Mouse (Mus musculus) spleen, postnatal 10 days (tissue): ENCODE data around the gene Aldh2.
"Not testable (repeated sequence)": the region's sequence is repeated elsewhere in the genome, so short reads cannot be mapped to it uniquely, and the experiment has no call there.

ENCODE experiments used
- DNase-seq, 2 experiments: peaks; one replicate each; pipeline ENCODE4 v3.0.0; 2021 to 2022; ENCODE audit warnings: low spot score in 2 of 2

Aldh2 gene

GRCm38 (mm10) chr5:121593451-121594401 lies at the start of gene Aldh2:
Gene Aldh2 (minus strand): TSS chr5:121593824.
- DNase-seq = peak; percentile 74 to 89

- no peak for DNase-seq
Measured at GRCm38 (mm10) chr5:121639601-121640000, 46.0 kb upstream of the Aldh2 start.

- no peak for DNase-seq
Measured at GRCm38 (mm10) chr5:121637296-121637695, 43.7 kb upstream of the Aldh2 start.

GRCm38 (mm10) chr5:121634668-121635067 lies 41.0 kb upstream of the Aldh2 start:
- no peak for DNase-seq

- DNase-seq = no peak
Measured at GRCm38 (mm10) chr5:121632804-121633203, 39.2 kb upstream of the Aldh2 start.

- peak in 1 of 2 experiments; percentile 58 for DNase-seq
Measured at GRCm38 (mm10) chr5:121631106-121631647, 37.6 kb upstream of the Aldh2 start.

- peak; percentile 77 to 89 for DNase-seq
Measured at GRCm38 (mm10) chr5:121627871-121628270, 34.2 kb upstream of the Aldh2 start.

GRCm38 (mm10) chr5:121623241-121623640 lies 29.6 kb upstream of the Aldh2 start:
- DNase-seq = no peak

GRCm38 (mm10) chr5:121621102-121621501 lies 27.5 kb upstream of the Aldh2 start:
- no peak for DNase-seq

GRCm38 (mm10) chr5:121618592-121619513 lies 25.2 kb upstream of the Aldh2 start, which contains the start of gene Acad12:
Gene Acad12 (minus strand): TSS chr5:121618938.
- peak; percentile 76 to 84 for DNase-seq

GRCm38 (mm10) chr5:121614921-121615320 lies 21.3 kb upstream of the Aldh2 start:
- not testable (repeated sequence) for DNase-seq

- DNase-seq = no peak
Measured at GRCm38 (mm10) chr5:121612036-121612435, 18.4 kb upstream of the Aldh2 start.

GRCm38 (mm10) chr5:121609556-121610135 lies 16.0 kb upstream of the Aldh2 start:
- DNase-seq = peak in 1 of 2 experiments; percentile 53

GRCm38 (mm10) chr5:121606151-121606550 lies 12.5 kb upstream of the Aldh2 start:
- peak; percentile 81 to 91 for DNase-seq

- DNase-seq = not testable (repeated sequence)
Measured at GRCm38 (mm10) chr5:121603815-121604214, 10.2 kb upstream of the Aldh2 start.

GRCm38 (mm10) chr5:121601547-121602299 lies 8.1 kb upstream of the Aldh2 start:
- peak; percentile 86 to 92 for DNase-seq

GRCm38 (mm10) chr5:121598871-121599610 lies 5.4 kb upstream of the Aldh2 start:
- no peak for DNase-seq

GRCm38 (mm10) chr5:121597991-121598537 lies 4.4 kb upstream of the Aldh2 start:
- DNase-seq = no peak

GRCm38 (mm10) chr5:121597332-121597731 lies 3.7 kb upstream of the Aldh2 start:
- DNase-seq = no peak

GRCm38 (mm10) chr5:121596226-121596625 lies 2.6 kb upstream of the Aldh2 start:
- DNase-seq = no peak
